Mouse (Mus musculus) hindbrain, embryonic 16.5 days (tissue): ENCODE measurements around the gene Ust. TPM values are rescaled to one million over a fixed set of nuclear protein-coding genes. Genes with fewer than 3 reads are reported as not detected.

Source experiments
- ATAC-seq: fragments of 200-750 bp; cut with Nextera tagmentation; 2 replicates; pipeline ENCODE4 v1.8.0; 2017; ENCODE audit warnings: moderate TSS enrichment, moderate library complexity
- H3K27ac ChIP-seq: fragments of 300-500 bp; sonication (generic); 2 replicates; pipeline ENCODE4 v1.5.1; 2014; ENCODE audit warnings: low read depth, mild to moderate bottlenecking, control low read depth, low read length, moderate library complexity
- H3K27me3 ChIP-seq: fragments of 300-500 bp; sonication (generic); replicated peaks from 2 replicates; pipeline ENCODE4 v1.6.1; 2014; ENCODE audit warnings: low read length; ENCODE audit not compliant: control insufficient read depth, insufficient read depth
- H3K36me3 ChIP-seq: fragments of 300-500 bp; sonication (generic); 2 replicates; pipeline ENCODE4 v1.6.1; 2014; ENCODE audit warnings: mild to moderate bottlenecking, low read length, moderate library complexity, mixed read lengths; ENCODE audit not compliant: control insufficient read depth, insufficient read depth
- H3K4me1 ChIP-seq: fragments of 300-500 bp; sonication (generic); 2 replicates; pipeline ENCODE4 v1.6.1; 2014; ENCODE audit warnings: low read depth, low read length; ENCODE audit not compliant: control insufficient read depth, insufficient read depth
- H3K4me2 ChIP-seq: fragments of 300-500 bp; sonication (generic); 2 replicates; pipeline ENCODE4 v1.6.1; 2014; ENCODE audit warnings: mild to moderate bottlenecking, low read length, control low read depth, moderate library complexity
- H3K4me3 ChIP-seq: fragments of 300-500 bp; sonication (generic); 2 replicates; pipeline ENCODE4 v1.5.1; 2014; ENCODE audit warnings: mild to moderate bottlenecking, low read length, control low read depth, moderate library complexity
- H3K9ac ChIP-seq: fragments of 300-500 bp; sonication (generic); 2 replicates; pipeline ENCODE4 v1.6.1; 2014; ENCODE audit warnings: low read depth, mild to moderate bottlenecking, control low read depth, low read length, moderate library complexity
- H3K9me3 ChIP-seq: fragments of 300-500 bp; sonication (generic); 2 replicates; pipeline ENCODE4 v1.6.1; 2014; ENCODE audit warnings: mild to moderate bottlenecking, low read length, moderate library complexity; ENCODE audit not compliant: control insufficient read depth
- WGBS: fragments of 180-500 bp; shearing (Covaris S2); extraction: QIAGEN DNeasy Blood & Tissue Kit; methylation state at CpG from one replicate; pipeline ENCODE4 v1.1.7; 2014; 5-methylcytosine and 5-hydroxymethylcytosine counted together
- polyA plus RNA-seq: library from polyadenylated mRNA; unstranded; fragments of >200 nt; fragmentation: Nextera tagmentation; extraction: Ambion mirVana; gene quantifications from 2 replicates; pipeline ENCODE4 v1.2.1, GENCODE M21; 2015

Ust gene
- polyA plus RNA-seq, 1 experiment from 2014 or later: 7.4 TPM

DNA sequence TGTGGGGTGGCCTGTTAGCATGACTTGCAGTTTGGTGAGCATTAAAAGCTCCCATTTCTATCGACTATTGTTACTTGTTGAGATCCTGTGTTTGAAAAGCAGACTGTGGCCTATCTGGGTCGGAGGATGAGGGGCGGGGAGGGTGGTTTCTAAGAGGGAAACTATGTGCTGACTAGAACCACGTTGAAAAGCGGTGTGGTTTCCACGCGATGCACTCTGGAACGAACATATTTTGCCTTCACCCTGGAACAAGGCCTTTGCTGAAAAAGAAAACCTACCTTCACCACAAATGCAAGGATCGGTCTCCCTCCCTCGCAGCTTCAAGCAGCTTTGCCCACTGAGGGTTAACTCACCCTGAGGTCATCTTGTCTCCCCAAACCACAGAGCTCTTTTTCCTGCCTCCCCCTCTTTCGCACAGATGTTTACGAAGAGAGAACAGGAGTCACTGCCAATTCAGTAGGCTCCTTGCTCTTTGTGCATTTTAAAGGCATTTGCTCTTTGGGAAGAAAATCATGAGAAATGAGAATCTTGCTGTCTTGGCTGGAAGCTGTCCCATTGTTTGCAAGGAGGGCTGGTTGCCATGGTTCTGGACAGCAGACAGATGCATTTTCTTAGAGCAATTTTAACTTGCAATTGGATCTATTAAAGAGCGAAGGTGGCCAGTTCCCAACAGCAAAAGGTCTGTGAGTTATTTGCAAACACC, 342.1 kb downstream of the Ust start:
- Histone ChIP-seq H3K4me3 (no peak overlapping the region), H3K36me3 (no peaks in the 10 kb centered on the region), H3K9ac (peak overlapping the region; percentile 14; the same call in 1 of the 2 replicates), H3K4me2 (no peak overlapping the region), H3K9me3 (no peaks in the 10 kb centered on the region), H3K4me1 (peaks cover 11% of the 10 kb centered on the region), H3K27ac (peak overlapping the region; percentile 66), H3K27me3 (no peaks in the 10 kb centered on the region)
- 37% methylated on average over 13 of the region's 13 CpGs for WGBS
- peak; percentile 75 for ATAC-seq

DNA sequence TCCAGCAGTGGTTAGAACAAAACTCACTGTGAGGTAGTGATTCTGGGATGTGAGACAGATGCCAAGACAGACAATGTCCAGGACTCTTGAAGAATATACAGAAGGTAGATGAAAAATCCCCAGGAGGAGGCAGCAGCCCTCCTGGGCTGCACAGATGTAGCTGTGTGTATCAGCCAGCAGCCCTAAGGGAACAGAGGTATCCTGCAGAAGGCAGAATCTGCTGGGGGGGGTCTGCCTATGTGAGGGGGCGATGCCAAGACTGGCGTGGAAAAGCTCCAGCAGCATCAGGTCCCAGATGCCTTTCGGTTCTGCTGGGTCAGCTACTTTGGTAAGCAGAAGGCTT, 342.6 kb downstream of the Ust start:
- ATAC-seq: peak; percentile 63
- Histone ChIP-seq H3K4me1 (peaks cover 11% of the 10 kb centered on the region), H3K27ac (peak overlapping the region; percentile 66; the same call in 1 of the 2 replicates), H3K4me2 (no peak overlapping the region), H3K36me3 (no peaks in the 10 kb centered on the region), H3K27me3 (no peaks in the 10 kb centered on the region), H3K4me3 (no peak overlapping the region), H3K9ac (no peak overlapping the region), H3K9me3 (no peaks in the 10 kb centered on the region)
- WGBS: 43% methylated on average over 3 of the region's 3 CpGs

DNA sequence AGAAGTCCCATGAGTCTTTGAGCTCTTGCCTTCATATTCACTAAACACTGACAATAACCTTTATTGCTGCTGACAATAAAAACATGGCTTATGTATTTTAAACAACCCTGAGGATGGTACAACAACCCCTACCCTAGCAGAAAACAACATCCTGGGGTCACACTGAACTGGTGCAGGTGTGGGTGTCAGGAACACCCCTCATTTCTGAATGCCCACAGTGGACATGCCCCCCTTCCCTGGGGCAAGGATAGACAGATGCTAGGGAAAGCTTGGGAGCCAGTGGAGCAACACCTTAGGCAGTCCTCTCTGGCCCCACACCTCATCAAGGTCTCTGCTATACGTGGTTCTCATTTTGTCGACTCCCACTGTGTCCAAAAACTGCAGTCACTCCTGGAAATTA, 343.9 kb downstream of the Ust start:
- Histone ChIP-seq H3K9ac (no peak overlapping the region), H3K4me2 (no peak overlapping the region), H3K9me3 (no peaks in the 10 kb centered on the region), H3K4me1 (peaks cover 11% of the 10 kb centered on the region), H3K27me3 (no peaks in the 10 kb centered on the region), H3K4me3 (no peak overlapping the region), H3K27ac (no peak overlapping the region), H3K36me3 (no peaks in the 10 kb centered on the region)
- 76% methylated on average over 2 of the region's 2 CpGs for whole genome bisulfite sequencing
- ATAC-seq: no peak

DNA sequence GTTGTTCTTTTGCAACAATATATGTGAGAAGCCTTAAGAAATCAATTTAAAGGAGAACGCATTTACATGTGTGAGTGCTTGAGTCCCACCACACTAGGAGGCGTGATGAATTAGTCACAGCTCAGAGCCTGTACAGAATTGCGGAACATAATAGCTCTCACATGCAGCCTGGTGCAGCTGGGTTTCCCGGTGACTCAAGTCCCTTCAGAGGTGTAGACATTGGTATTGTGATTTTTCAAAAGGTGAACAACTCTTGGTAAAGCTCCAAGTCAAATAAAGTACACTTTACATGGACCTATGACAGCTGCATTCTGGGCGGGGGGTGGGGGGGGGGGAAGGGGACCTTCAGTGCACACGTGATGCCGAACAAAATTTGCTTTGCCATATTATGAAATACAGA, 344.4 kb downstream of the Ust start:
- 21% methylated on average over 7 of the region's 7 CpGs for WGBS
- Histone ChIP-seq H3K36me3 (no peaks in the 10 kb centered on the region), H3K9me3 (peaks cover under 1% of the 10 kb centered on the region), H3K27ac (no peak overlapping the region), H3K4me2 (no peak overlapping the region; the same call in 1 of the 2 replicates), H3K27me3 (no peaks in the 10 kb centered on the region), H3K4me3 (no peak overlapping the region), H3K9ac (no peak overlapping the region), H3K4me1 (peaks cover 11% of the 10 kb centered on the region)
- ATAC-seq: peak; percentile 51; the same call in 1 of the 2 replicates

DNA sequence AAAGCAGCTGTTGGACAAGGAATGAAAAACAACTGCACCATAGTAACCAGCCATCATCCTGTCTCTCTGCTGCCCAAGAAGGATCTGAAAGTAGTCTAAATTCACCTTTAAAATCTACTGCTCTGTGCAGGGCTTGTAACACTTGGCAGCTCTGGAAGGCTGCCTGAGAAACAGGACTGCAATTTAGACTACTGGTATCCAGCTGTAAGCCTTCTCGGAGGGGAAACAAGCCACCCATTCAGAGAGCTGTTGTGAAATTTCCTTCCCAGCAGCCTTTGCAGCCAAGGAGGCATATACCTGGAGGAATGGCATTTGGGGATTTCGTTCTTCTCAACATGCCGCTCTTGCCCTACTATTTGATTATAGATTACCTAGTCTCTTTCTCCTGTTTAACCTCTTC, 345.6 kb downstream of the Ust start:
- WGBS: 65% methylated on average over 3 of the region's 3 CpGs
- Histone ChIP-seq H3K27ac (no peak overlapping the region), H3K9me3 (peaks cover 12% of the 10 kb centered on the region), H3K4me3 (no peak overlapping the region), H3K4me1 (peaks cover 11% of the 10 kb centered on the region), H3K36me3 (no peaks in the 10 kb centered on the region), H3K27me3 (no peaks in the 10 kb centered on the region), H3K4me2 (no peak overlapping the region), H3K9ac (no peak overlapping the region)
- no peak for ATAC-seq

GRCm38 (mm10) chr10:8171556-8171955, 347.1 kb downstream of the Ust start:
- no peak overlapping the region for H3K4me3 ChIP-seq
- H3K9ac ChIP-seq: no peak overlapping the region
- no peaks in the 10 kb centered on the region for H3K36me3 ChIP-seq
- peaks cover 15% of the 10 kb centered on the region for H3K9me3 ChIP-seq
- WGBS: 91% methylated on average over 11 of the region's 11 CpGs
- ATAC-seq: no peak
- no peak overlapping the region for H3K4me2 ChIP-seq
- peaks cover 7% of the 10 kb centered on the region for H3K4me1 ChIP-seq
- H3K27ac ChIP-seq: no peak overlapping the region
- no peaks in the 10 kb centered on the region for H3K27me3 ChIP-seq
